Comparison of ENCODE assay signal across 26 mouse cellular contexts in genomic region chr4:82062726-82063125, GRCm38 (mm10).
A peak's percentile ranks its signal among the peaks of the same experiment; 100 is the strongest.
DNase-seq lines count a peak whose midpoint lies in the region; ATAC-seq and TF ChIP-seq lines count a peak whose summit lies in the region.
"Had no signal": no experiment of that assay in that cellular context is flagged by ENCODE, and none has a peak within 500 bp of the region (broad histone marks: within the 10 kb centered on the region; RNA-seq: fewer than 3 reads in every experiment).

No protein-coding gene starts in this region.

- no peak overlapping the region for H3K27ac ChIP-seq in heart, embryonic 11.5 days (ENCODE audit: low read depth, low read length)
- no peak overlapping the region for H3K27ac ChIP-seq in heart, postnatal 0 days (ENCODE audit: low read depth)
- H3K27ac ChIP-seq in layer of hippocampus, adult 2 months, result no peak overlapping the region
- H3K27ac ChIP-seq in lung, postnatal 0 days (ENCODE audit: low read length), result no peak overlapping the region
- H3K27ac ChIP-seq: embryonic facial prominence, embryonic 10.5 days; embryonic facial prominence, embryonic 15.5 days; forebrain, embryonic 13.5 days; hindbrain, embryonic 10.5 days; hindbrain, embryonic 15.5 days; left cerebral cortex, adult 2 months; limb, embryonic 12.5 days; liver, embryonic 15.5 days; midbrain, embryonic 12.5 days; neural tube, embryonic 13.5 days had no signal

- H3K9me3 ChIP-seq in heart, embryonic 11.5 days (replicated peaks; ENCODE audit: control insufficient read depth, low read length), result no peaks in the 10 kb centered on the region
- H3K9me3 ChIP-seq in heart, postnatal 0 days (replicated peaks; ENCODE audit: control insufficient read depth, low read length), result no peaks in the 10 kb centered on the region; the same call in 1 of the 2 replicates
- H3K9me3 ChIP-seq in lung, postnatal 0 days (ENCODE audit: low read length), result no peaks in the 10 kb centered on the region
- H3K9me3 ChIP-seq: embryonic facial prominence, embryonic 10.5 days; embryonic facial prominence, embryonic 15.5 days; forebrain, embryonic 13.5 days; hindbrain, embryonic 10.5 days; hindbrain, embryonic 15.5 days; limb, embryonic 12.5 days; liver, embryonic 15.5 days; midbrain, embryonic 12.5 days; neural tube, embryonic 13.5 days had no signal

- no peak for TF ChIP-seq CTCF in heart, postnatal 0 days (IDR thresholded peaks at IDR 0.05; ENCODE audit: low read depth)
- no peak for TF ChIP-seq CTCF in layer of hippocampus, adult 2 months (conservative IDR thresholded peaks at IDR 0.05)
- TF ChIP-seq CTCF in lung, postnatal 0 days (IDR thresholded peaks at IDR 0.05), result no peak

- peak; percentile 42; the same call in 1 of the 2 replicates for ATAC-seq in heart, embryonic 11.5 days (replicated peaks; ENCODE audit: insufficient number of reproducible peaks, low FRiP score, low TSS enrichment)
- no peak for ATAC-seq in heart, postnatal 0 days (ENCODE audit: insufficient read depth, low read depth)
- no peak for ATAC-seq in lung, postnatal 0 days
- ATAC-seq: forebrain, embryonic 13.5 days; inflammation-experienced regulatory T-cells, adult 6 months had no signal

- no peak overlapping the region for H3K4me3 ChIP-seq in heart, embryonic 11.5 days (ENCODE audit: low read depth, low read length)
- no peak overlapping the region for H3K4me3 ChIP-seq in heart, postnatal 0 days (ENCODE audit: low read depth, low read length)
- H3K4me3 ChIP-seq in layer of hippocampus, adult 2 months, result no peak overlapping the region
- no peak overlapping the region for H3K4me3 ChIP-seq in lung, postnatal 0 days (ENCODE audit: low read depth, low read length)
- H3K4me3 ChIP-seq: embryonic facial prominence, embryonic 10.5 days; embryonic facial prominence, embryonic 15.5 days; forebrain, embryonic 13.5 days; hindbrain, embryonic 10.5 days; hindbrain, embryonic 15.5 days; left cerebral cortex, adult 2 months; limb, embryonic 12.5 days; liver, embryonic 15.5 days; midbrain, embryonic 12.5 days; myocyte; neural tube, embryonic 13.5 days had no signal

- H3K36me3 ChIP-seq in heart, embryonic 11.5 days (ENCODE audit: control insufficient read depth, insufficient read depth, low read length), result no peaks in the 10 kb centered on the region
- no peaks in the 10 kb centered on the region for H3K36me3 ChIP-seq in heart, postnatal 0 days (replicated peaks; ENCODE audit: control insufficient read depth, insufficient read depth, low read length)
- H3K36me3 ChIP-seq in lung, postnatal 0 days (ENCODE audit: insufficient read depth, low read length), result no peaks in the 10 kb centered on the region
- H3K36me3 ChIP-seq: embryonic facial prominence, embryonic 10.5 days; embryonic facial prominence, embryonic 15.5 days; hindbrain, embryonic 10.5 days; hindbrain, embryonic 15.5 days; limb, embryonic 12.5 days; liver, embryonic 15.5 days; midbrain, embryonic 12.5 days; neural tube, embryonic 13.5 days had no signal

- H3K4me1 ChIP-seq in heart, embryonic 11.5 days (ENCODE audit: control insufficient read depth, insufficient read depth, low read length), result peaks cover 15% of the 10 kb centered on the region
- 0 out of 2 replicates have a peak, but pooled peaks cover under 1% of the 10 kb centered on the region for H3K4me1 ChIP-seq in heart, postnatal 0 days (ENCODE audit: control insufficient read depth, insufficient read depth)
- H3K4me1 ChIP-seq in lung, postnatal 0 days (ENCODE audit: insufficient read depth, low read depth, low read length), result no peaks in the 10 kb centered on the region
- H3K4me1 ChIP-seq: hindbrain, embryonic 10.5 days; hindbrain, embryonic 15.5 days; liver, embryonic 15.5 days; midbrain, embryonic 12.5 days; neural tube, embryonic 13.5 days had no signal

- no peak overlapping the region for H3K9ac ChIP-seq in heart, embryonic 11.5 days (ENCODE audit: low read depth, low read length)
- no peak overlapping the region for H3K9ac ChIP-seq in heart, postnatal 0 days (replicated peaks; ENCODE audit: low read depth, low read length)
- no peak overlapping the region for H3K9ac ChIP-seq in lung, postnatal 0 days (replicated peaks; ENCODE audit: low read depth)
- H3K9ac ChIP-seq: embryonic facial prominence, embryonic 15.5 days; forebrain, embryonic 13.5 days; hindbrain, embryonic 15.5 days; limb, embryonic 12.5 days; liver, embryonic 15.5 days; lung, embryonic 14.5 days; midbrain, embryonic 12.5 days; neural tube, embryonic 13.5 days had no signal

- peak; percentile 36 for DNase-seq in heart, adult 8-10 months (ENCODE audit: low spot score)
- no peak for DNase-seq in heart, postnatal 14 days
- DNase-seq in heart, postnatal 0 days (ENCODE audit: low spot score), result peak; percentile 48
- no peak for DNase-seq in layer of hippocampus, adult 2 months (ENCODE audit: low spot score in 2 of 2)
- no peak for DNase-seq in lung, postnatal 0 days (ENCODE audit: low spot score)
- DNase-seq: adrenal gland, adult 8-10 months; cerebellum, adult 8-10 months; cerebellum, postnatal 25 days; kidney, adult 11 months; kidney, postnatal 14 days; lung, embryonic 14.5 days; lung, postnatal 36 days had no signal

- intact Hi-C loops in heart, postnatal 14 days (cut with DNase I), result no loop called here

- H3K4me2 ChIP-seq in heart, embryonic 11.5 days, result no peak overlapping the region
- H3K4me2 ChIP-seq in heart, postnatal 0 days (ENCODE audit: low read depth, low read length), result no peak overlapping the region
- no peak overlapping the region for H3K4me2 ChIP-seq in lung, postnatal 0 days (replicated peaks; ENCODE audit: low read depth, low read length)
- H3K4me2 ChIP-seq: embryonic facial prominence, embryonic 15.5 days; forebrain, embryonic 13.5 days; hindbrain, embryonic 15.5 days; limb, embryonic 12.5 days; liver, embryonic 15.5 days; lung, embryonic 14.5 days; midbrain, embryonic 12.5 days; neural tube, embryonic 13.5 days had no signal

- H3K27me3 ChIP-seq in heart, embryonic 11.5 days (ENCODE audit: control insufficient read depth, insufficient read depth, low read length), result no peaks in the 10 kb centered on the region
- no peaks in the 10 kb centered on the region for H3K27me3 ChIP-seq in heart, postnatal 0 days (ENCODE audit: control insufficient read depth, insufficient read depth, low read length)
- no peaks in the 10 kb centered on the region for H3K27me3 ChIP-seq in lung, postnatal 0 days (replicated peaks; ENCODE audit: insufficient read depth, low read length)
- H3K27me3 ChIP-seq: CH12.LX; embryonic facial prominence, embryonic 15.5 days; forebrain, embryonic 13.5 days; hindbrain, embryonic 15.5 days; limb, embryonic 12.5 days; liver, embryonic 15.5 days; midbrain, embryonic 12.5 days; neural tube, embryonic 13.5 days had no signal

- TF ChIP-seq EP300 in heart, postnatal 0 days (IDR thresholded peaks at IDR 0.05; ENCODE audit: low read depth), result no peak
- no peak for TF ChIP-seq EP300 in lung, postnatal 0 days (IDR thresholded peaks at IDR 0.05)

- WGBS in heart, embryonic 11.5 days (ENCODE audit: insufficient replicate concordance), result 31% methylated on average over 5 of the region's 5 CpGs
- 10% methylated on average over 5 of the region's 5 CpGs for WGBS in heart, postnatal 0 days
- 78% methylated on average over 5 of the region's 5 CpGs for WGBS in lung, postnatal 0 days

Comparison
In these comparisons a context has a peak if more than half of its experiments do, and no peak if none do; other contexts are left out.
1. DNase-seq: peak in heart, adult 8-10 months (single experiment) and heart, postnatal 0 days (single experiment); none in heart, postnatal 14 days (0 of 2), layer of hippocampus, adult 2 months (0 of 2) and lung, postnatal 0 days (single experiment).